Mouse (Mus musculus) stomach, postnatal 0 days (tissue): ENCODE data around the gene Tprgl. TPM values are rescaled to one million over a fixed set of nuclear protein-coding genes. Genes with fewer than 3 reads are reported as not detected.

Experiments
- ATAC-seq: fragments of 200-750 bp; cut with Nextera tagmentation; 2 replicates; pipeline ENCODE4 v1.8.0; 2017; ENCODE audit not compliant: low FRiP score, low TSS enrichment
- DNase-seq: peaks from one replicate; pipeline ENCODE4 v3.0.0-alpha.2; 2016; ENCODE audit warnings: low spot score
- H3K27ac ChIP-seq: fragments of 300-500 bp; sonication (generic); replicated peaks from 2 replicates; pipeline ENCODE4 v1.5.1; 2014; ENCODE audit warnings: mild to moderate bottlenecking, control low read depth
- H3K27me3 ChIP-seq: fragments of 300-500 bp; sonication (generic); 2 replicates; pipeline ENCODE4 v1.6.1; 2014; ENCODE audit warnings: low read length; ENCODE audit not compliant: control insufficient read depth, insufficient read depth
- H3K36me3 ChIP-seq: fragments of 300-500 bp; sonication (generic); 2 replicates; pipeline ENCODE4 v1.6.1; 2014; ENCODE audit warnings: low read length, mixed read lengths; ENCODE audit not compliant: control insufficient read depth, insufficient read depth
- H3K4me1 ChIP-seq: fragments of 300-500 bp; sonication (generic); replicated peaks from 2 replicates; pipeline ENCODE4 v1.6.1; 2014; ENCODE audit warnings: antibody characterized with exemption; ENCODE audit not compliant: control insufficient read depth, insufficient read depth
- H3K4me2 ChIP-seq: fragments of 300-500 bp; sonication (generic); replicated peaks from 2 replicates; pipeline ENCODE4 v1.6.1; 2014; ENCODE audit warnings: low read depth, mild to moderate bottlenecking, control low read depth, moderate library complexity
- H3K4me3 ChIP-seq: fragments of 300-500 bp; sonication (generic); 2 replicates; pipeline ENCODE4 v1.5.1; 2014; ENCODE audit warnings: low read depth, low read length, control low read depth
- H3K9ac ChIP-seq: fragments of 300-500 bp; sonication (generic); 2 replicates; pipeline ENCODE4 v1.6.1; 2014; ENCODE audit warnings: mild to moderate bottlenecking, low read length, control low read depth, mixed read lengths
- H3K9me3 ChIP-seq: fragments of 300-500 bp; sonication (generic); 2 replicates; pipeline ENCODE4 v1.6.1; 2016; ENCODE audit warnings: low read length; ENCODE audit not compliant: control insufficient read depth
- CTCF ChIP-seq: IDR thresholded peaks from 2 replicates; pipeline ENCODE4 v1.5.1; 2016; ENCODE audit warnings: antibody characterized with exemption, low read depth, mild to moderate bottlenecking, moderate library complexity
- EP300 ChIP-seq: optimal IDR thresholded peaks from 2 replicates; pipeline ENCODE3; 2016; ENCODE audit warnings: antibody characterized with exemption
- WGBS: fragments of 180-500 bp; shearing (Covaris S2); extraction: QIAGEN DNeasy Blood & Tissue Kit; methylation state at CpG from one replicate; pipeline ENCODE4 v1.1.7; 2014; 5-methylcytosine and 5-hydroxymethylcytosine counted together
- polyA plus RNA-seq: library from polyadenylated mRNA; unstranded; fragments of >200 nt; fragmentation: Nextera tagmentation; extraction: Ambion mirVana; gene quantifications from 2 replicates; pipeline ENCODE4 v1.2.1, GENCODE M21; 2015

Gene Tprgl
- polyA plus RNA-seq, 1 experiment from 2014 or later = 165 TPM

DNA sequence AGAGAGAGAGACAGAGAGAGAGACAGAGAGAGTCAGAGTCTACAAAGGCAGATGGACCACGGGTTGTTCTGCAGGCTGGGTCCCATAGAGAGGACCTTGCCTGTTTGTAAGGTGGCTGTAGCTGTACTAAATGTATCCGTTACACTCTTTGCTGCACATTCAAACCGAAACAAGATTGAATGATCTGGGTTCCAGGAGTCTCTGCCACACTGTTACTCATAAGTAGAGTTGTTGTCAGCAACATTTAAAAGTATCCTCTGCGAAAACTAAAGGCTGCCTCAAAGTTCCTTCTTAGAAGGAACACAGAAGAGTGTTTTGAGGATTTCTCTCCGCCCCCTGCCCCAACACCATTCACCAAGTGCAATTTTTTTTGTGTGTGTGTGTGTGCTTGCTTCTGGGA lies 23.3 kb downstream of the Tprgl start:
- no peak overlapping the region for H3K4me3 ChIP-seq
- ATAC-seq (no peak), DNase-seq (no peak)
- H3K4me2 ChIP-seq = no peak overlapping the region
- no peaks in the 10 kb centered on the region for H3K9me3 ChIP-seq
- no peaks in the 10 kb centered on the region for H3K36me3 ChIP-seq
- no peak overlapping the region for H3K9ac ChIP-seq
- 69% methylated on average over 5 of the region's 5 CpGs for WGBS
- peaks cover 7% of the 10 kb centered on the region for H3K4me1 ChIP-seq
- TF ChIP-seq CTCF (no peak), EP300 (no peak)
- H3K27ac ChIP-seq = no peak overlapping the region
- peaks cover 7% of the 10 kb centered on the region; the same call in 1 of the 2 replicates for H3K27me3 ChIP-seq

DNA sequence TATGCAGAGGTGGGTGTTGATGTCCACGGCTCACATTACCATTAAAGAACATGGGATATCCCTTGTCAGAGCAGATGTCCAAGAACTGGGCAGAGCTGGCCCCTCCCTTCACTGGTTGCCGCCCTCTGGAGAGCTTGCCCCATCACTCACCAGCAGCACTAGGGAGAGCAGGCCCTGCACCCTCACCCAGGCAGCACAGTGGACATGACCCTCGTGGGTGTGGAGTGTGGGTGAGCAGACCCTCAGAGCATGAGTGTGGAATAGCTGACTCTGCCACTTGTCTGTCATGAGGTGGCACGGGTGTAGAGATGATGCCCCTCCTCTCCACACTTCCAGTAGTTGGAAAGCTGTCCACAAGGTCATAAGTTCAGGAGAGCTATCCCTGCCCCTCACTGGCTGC lies 25.7 kb downstream of the Tprgl start:
- DNase-seq (no peak), ATAC-seq (0 out of 2 replicates have a peak, but pooled peaks have one; percentile 15)
- no peaks in the 10 kb centered on the region for H3K9me3 ChIP-seq
- no peak overlapping the region for H3K4me3 ChIP-seq
- no peak for TF ChIP-seq EP300
- no peak for TF ChIP-seq CTCF
- H3K36me3 ChIP-seq = no peaks in the 10 kb centered on the region
- no peak overlapping the region for H3K9ac ChIP-seq
- H3K4me2 ChIP-seq = no peak overlapping the region
- WGBS = 42% methylated on average over 4 of the region's 4 CpGs
- peaks cover 7% of the 10 kb centered on the region; the same call in 1 of the 2 replicates for H3K27me3 ChIP-seq
- H3K4me1 ChIP-seq = peaks cover 4% of the 10 kb centered on the region
- no peak overlapping the region for H3K27ac ChIP-seq

DNA sequence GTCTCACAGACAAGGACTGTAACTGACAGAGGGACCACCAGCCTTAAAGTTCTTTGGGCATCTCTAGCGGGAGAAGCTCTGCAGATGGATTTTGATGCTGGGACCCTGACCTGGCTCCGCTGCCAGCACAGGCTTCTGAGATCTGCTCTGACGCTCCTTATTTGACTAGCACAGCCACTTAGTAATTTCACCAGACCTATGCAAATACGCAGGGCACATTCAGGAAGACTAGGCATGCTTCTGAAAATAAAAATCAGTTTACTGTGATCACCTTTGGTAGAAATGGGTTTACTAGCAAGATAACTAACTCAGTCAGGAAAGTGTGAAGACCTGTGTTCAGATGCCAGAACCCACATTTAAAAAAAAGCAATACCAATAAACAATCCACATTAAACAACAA lies 28.6 kb downstream of the Tprgl start:
- Histone ChIP-seq H3K27me3 (no peaks in the 10 kb centered on the region), H3K27ac (no peak overlapping the region), H3K9ac (no peak overlapping the region), H3K4me3 (no peak overlapping the region), H3K4me2 (no peak overlapping the region), H3K4me1 (no peaks in the 10 kb centered on the region), H3K9me3 (no peaks in the 10 kb centered on the region), H3K36me3 (no peaks in the 10 kb centered on the region)
- ATAC-seq = no peak
- no peak for TF ChIP-seq CTCF
- no peak for TF ChIP-seq EP300
- WGBS = 82% methylated on average over 4 of the region's 4 CpGs
- DNase-seq = no peak

DNA sequence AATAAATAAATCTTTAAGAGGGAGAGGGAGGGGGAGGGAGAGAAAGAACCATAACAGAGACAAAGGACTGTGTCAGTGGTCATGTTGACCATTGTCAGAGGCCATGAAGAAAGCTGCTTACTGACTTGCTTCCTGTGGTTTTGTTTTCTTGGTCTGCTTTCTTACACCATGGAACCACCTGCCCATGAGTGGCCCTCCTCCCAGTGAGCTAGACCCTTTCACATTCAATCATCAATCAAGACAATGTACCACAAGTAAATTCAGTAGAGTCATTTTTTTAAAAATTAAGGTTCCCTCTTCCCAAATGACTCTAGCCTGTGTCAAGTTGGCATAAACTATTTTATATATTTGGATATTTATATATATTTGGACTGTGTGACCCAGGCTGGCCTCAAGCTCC lies 30.5 kb downstream of the Tprgl start:
- H3K4me1 ChIP-seq = no peaks in the 10 kb centered on the region
- DNase-seq = no peak
- H3K9me3 ChIP-seq = no peaks in the 10 kb centered on the region
- TF ChIP-seq EP300 (no peak), CTCF (no peak)
- H3K27ac ChIP-seq = no peak overlapping the region
- no peak overlapping the region for H3K9ac ChIP-seq
- H3K36me3 ChIP-seq = no peaks in the 10 kb centered on the region
- no peak overlapping the region for H3K4me2 ChIP-seq
- no peak for ATAC-seq
- no peaks in the 10 kb centered on the region for H3K27me3 ChIP-seq
- H3K4me3 ChIP-seq = no peak overlapping the region

DNA sequence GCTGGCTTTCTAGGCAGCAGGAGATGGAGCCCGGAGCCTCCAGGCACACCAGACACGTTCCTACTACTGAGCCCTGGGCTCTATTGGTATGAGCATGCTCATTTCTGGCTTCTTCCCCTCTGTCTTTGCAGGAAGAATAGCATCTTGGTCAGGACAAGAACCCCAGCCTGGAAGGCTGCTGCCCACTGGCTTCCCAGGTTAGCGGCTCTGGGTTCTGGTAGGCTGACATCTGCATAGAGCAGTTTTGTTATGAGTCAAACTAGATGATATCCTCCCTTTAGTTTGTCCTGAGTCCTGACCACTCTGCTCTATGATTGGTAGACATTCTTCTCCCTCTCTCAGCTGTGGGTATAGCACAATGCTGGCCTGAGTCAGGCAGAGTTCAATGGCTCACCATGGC lies 33.2 kb downstream of the Tprgl start:
- no peak for DNase-seq
- no peak overlapping the region for H3K27ac ChIP-seq
- H3K27me3 ChIP-seq = no peaks in the 10 kb centered on the region
- no peaks in the 10 kb centered on the region for H3K9me3 ChIP-seq
- H3K9ac ChIP-seq = no peak overlapping the region
- H3K4me2 ChIP-seq = no peak overlapping the region
- 68% methylated on average over 3 of the region's 3 CpGs for WGBS
- H3K36me3 ChIP-seq = no peaks in the 10 kb centered on the region
- no peak for ATAC-seq
- TF ChIP-seq EP300 (no peak), CTCF (no peak)
- no peak overlapping the region for H3K4me3 ChIP-seq
- no peaks in the 10 kb centered on the region for H3K4me1 ChIP-seq

DNA sequence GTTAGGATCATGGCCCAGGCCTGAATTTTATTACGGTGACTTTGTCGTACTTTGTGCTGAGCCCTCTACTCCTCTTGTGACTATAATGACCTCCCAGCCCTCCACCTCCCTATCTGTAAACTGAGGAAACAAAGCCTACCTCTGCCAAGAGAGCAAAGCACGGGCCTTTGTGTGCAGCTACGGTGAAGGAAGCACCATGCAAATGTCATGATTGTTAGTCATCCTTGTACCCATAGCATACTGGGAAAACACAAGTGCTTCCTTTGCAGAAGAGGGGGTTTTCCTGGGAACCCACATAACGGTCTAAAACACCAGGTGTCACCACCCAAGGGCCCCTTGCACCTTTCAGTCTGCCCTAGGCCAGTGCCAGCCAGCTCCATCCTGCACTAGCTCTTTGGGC lies 35.3 kb downstream of the Tprgl start:
- DNase-seq (no peak), ATAC-seq (no peak)
- Histone ChIP-seq H3K36me3 (no peaks in the 10 kb centered on the region), H3K27me3 (no peaks in the 10 kb centered on the region), H3K27ac (no peak overlapping the region), H3K9ac (no peak overlapping the region), H3K9me3 (no peaks in the 10 kb centered on the region), H3K4me3 (no peak overlapping the region), H3K4me1 (no peaks in the 10 kb centered on the region), H3K4me2 (no peak overlapping the region)
- 70% methylated on average over 5 of the region's 5 CpGs for WGBS
- TF ChIP-seq CTCF (no peak), EP300 (no peak)

DNA sequence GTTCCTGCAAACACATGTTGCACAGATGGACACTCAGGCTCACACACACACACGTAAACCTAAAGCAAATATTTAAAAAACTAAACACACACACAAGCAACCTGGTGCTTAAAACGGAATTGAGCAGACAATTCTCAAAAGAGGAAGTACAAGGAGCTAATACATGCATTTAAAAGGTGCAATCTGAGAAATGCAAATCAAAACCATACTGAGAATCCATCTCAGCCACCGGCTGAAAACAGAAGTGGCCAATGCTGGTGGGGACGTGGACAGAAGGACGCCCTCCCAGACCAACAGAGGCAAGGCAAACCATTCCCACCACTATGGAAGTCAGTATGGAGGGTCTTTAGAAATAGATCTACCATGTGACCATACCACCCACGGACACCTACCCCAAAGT lies 36.9 kb downstream of the Tprgl start:
- no peaks in the 10 kb centered on the region for H3K36me3 ChIP-seq
- ATAC-seq = no peak
- H3K9ac ChIP-seq = no peak overlapping the region

More for the DNA sequence above, 36.9 kb downstream of the Tprgl start:
- Histone ChIP-seq H3K4me2 (no peak overlapping the region), H3K9me3 (no peaks in the 10 kb centered on the region), H3K27ac (no peak overlapping the region), H3K27me3 (no peaks in the 10 kb centered on the region), H3K4me1 (no peaks in the 10 kb centered on the region), H3K4me3 (no peak overlapping the region)
- WGBS = 53% methylated on average over 6 of the region's 6 CpGs
- TF ChIP-seq EP300 (no peak), CTCF (no peak; the same call in 1 of the 2 replicates)
- no peak for DNase-seq
